Mouse (Mus musculus) lung, adult 2 months (tissue): ENCODE data around the gene Asf1b.

ENCODE experiments used
- CTCF ChIP-seq: fragments of 200-500 bp; IDR thresholded peaks from 2 replicates; pipeline ENCODE4 v1.5.1; 2011; ENCODE audit warnings: mild to moderate bottlenecking, low read length, control low read depth; ENCODE audit not compliant: insufficient read depth
- POLR2A ChIP-seq: fragments of 200-500 bp; IDR thresholded peaks from 2 replicates; pipeline ENCODE4 v1.6.1; 2011; ENCODE audit warnings: low read depth, mild to moderate bottlenecking, control low read depth, low read length, borderline replicate concordance; ENCODE audit errors: extremely low read depth

DNA sequence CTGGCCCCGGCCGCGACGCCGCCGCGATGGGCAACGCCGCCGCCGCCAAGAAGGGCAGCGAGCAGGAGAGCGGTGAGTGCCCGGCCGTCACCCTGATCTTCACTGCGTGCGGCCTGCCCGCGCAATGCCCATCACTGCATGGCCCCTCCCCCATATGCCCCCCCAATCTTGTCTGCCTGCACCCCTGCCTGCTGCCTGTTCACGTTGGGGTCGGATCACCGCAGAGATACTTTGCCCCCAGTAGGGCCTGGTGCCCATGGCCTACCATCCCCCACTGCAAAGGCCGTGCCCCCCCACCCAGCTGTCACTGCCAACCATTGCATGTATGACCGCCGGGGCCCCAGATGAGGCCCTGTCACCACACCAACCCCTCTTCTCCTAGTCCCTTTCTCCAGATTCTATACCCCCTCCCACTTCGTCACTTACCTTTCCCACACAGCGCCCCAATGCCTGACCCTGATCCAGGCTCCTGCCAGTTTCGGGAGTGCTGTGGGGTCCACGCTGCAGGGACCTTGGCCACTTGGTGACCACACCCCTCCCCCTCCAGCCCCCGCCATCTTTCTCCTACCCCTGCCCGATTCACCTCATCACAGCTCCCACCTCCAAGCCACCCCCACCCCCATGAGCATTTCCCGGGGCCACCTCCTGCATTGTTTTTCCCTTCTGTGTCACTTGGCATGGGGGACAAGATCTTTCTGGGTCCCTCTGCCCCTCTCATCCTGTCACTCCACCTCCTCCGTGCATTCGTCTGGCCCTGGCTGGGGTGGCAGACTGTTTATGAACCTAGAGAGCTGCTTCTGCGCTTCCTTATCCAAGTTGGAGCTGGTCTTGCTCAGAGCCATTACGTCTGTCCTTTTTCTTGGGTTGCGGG lies 18.1 kb downstream of the Asf1b start:
- TF ChIP-seq POLR2A = no peak
- TF ChIP-seq CTCF = no peak
